Mouse (Mus musculus) layer of hippocampus, adult 9-10 months (tissue): ENCODE data around the gene Pgp.
A peak's percentile ranks its signal among the peaks of the same experiment; 100 is the strongest.
"Not testable (repeated sequence)": the region's sequence is repeated elsewhere in the genome, so short reads cannot be mapped to it uniquely, and the experiment has no call there.

Source experiments
- DNase-seq: peaks from one replicate; pipeline ENCODE4 v3.0.0; 2022; ENCODE audit warnings: low spot score

The Pgp gene

DNA sequence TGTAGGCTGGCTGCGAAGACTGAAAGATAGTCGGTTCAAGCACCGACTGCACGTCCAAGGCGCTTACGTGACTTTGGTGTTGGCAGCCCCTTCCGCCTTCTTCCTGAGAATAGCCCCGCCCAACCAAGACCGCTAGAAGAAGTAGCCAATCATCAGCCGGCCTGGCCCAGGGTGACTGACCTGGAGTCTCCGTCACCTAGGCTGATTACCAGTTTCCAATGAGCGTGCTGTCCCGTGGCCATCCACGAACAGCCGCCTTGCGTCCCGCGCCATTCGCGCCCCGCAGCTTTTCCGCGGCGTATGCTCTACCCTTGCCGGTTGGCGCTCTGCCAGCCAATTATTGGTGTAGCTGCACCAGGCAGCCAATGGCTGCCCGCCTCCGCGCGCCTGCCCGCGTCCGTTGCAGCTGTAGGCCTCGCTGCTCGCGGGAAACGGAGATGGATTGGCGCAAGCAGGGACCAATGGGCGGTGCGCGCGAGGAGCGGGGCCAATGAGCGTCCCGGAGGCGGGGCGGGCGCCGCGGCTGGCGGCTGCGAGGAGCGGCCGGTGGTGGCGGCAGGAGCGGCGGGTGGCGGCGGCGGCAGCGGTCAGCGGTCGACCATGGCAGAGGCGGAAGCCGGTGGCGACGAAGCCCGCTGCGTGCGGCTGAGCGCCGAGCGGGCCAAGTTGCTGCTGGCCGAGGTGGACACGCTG, at the start of gene Pgp, which contains the start of gene E4f1:
Gene Pgp (plus strand): TSS at position 483 of the 693 bp plus-strand sequence.
Gene E4f1 (minus strand): TSS at position 404 of the 693 bp plus-strand sequence.
- peak; percentile 98 for DNase-seq

DNA sequence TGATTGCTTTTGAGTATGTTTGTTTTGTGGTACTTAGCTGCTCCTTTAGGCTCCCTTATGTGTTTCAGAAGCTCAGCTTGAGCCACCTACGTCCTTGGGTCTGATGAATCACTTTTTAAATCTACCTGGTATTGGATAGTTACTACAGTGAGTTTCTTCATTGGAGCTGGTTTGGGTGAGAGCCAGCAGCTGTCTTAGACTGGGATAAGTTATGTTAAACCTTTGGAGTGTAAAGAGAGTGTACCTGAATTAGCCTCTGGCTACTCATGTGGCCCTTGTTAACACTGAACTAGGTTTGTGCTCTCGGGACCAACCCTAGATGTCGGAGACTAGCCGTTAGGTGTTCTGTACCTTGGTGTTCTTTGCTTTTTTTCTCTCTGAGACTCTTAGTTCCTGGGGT, 47.1 kb upstream of the Pgp start:
- no peak for DNase-seq

DNA sequence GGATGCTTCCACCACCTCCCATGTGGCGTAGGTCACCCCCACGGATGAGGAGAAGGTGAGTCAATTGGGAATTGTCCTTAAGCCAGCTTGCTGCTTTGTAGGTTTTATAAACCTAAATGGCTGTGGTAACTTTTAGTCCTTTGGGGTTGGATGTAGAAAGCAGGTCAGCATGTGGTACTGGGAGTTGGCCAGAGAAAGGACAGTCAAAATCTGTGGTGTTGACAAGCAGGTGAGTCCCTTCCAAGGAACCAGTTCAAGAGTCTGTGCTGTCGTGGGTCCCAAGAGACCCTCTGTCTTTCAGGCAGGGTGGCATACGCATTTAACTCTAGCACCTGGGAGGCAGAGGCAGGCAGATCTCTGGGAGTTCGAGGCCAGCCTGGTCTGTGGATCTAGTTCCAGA, 45.7 kb upstream of the Pgp start:
- no peak for DNase-seq

DNA sequence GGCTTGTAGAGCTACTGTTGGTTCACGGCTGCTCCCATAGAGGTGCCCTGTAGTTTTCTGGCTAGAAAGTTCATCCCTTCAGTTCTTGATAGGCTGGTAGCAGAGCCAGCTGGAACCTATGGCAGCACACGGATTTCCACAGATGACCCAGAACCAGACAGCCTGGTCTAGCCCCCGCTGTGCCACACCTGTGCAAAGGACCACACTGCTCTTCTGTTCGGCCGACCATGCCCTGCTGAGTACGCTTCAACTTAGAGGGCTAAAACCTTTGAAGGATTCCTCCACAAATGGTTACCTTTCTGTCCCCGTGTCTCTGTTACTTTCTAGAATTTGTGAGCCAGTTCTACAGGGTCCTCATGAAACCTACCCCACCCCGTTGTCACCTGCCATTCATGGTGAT, 44.9 kb upstream of the Pgp start:
- DNase-seq = not testable (repeated sequence)

DNA sequence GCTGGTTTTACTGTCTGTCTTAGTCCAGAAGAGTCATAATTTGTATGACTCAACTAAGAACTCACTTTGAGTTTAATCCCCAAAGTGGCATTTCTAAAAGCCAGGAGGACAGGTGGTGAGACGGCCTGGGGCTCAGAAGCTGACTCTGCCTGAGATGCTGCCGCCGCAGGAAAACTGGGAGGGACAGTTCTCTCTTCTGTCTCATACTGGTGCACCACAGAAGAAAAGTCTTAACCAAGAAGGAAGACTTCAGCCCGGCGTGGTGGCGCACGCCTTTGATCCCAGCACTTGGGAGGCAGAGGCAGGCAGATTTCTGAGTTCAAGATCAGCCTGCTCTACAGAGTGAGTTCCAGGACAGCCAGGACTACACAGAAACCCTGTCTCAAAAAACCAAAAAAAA, 44.3 kb upstream of the Pgp start:
- DNase-seq = no peak

DNA sequence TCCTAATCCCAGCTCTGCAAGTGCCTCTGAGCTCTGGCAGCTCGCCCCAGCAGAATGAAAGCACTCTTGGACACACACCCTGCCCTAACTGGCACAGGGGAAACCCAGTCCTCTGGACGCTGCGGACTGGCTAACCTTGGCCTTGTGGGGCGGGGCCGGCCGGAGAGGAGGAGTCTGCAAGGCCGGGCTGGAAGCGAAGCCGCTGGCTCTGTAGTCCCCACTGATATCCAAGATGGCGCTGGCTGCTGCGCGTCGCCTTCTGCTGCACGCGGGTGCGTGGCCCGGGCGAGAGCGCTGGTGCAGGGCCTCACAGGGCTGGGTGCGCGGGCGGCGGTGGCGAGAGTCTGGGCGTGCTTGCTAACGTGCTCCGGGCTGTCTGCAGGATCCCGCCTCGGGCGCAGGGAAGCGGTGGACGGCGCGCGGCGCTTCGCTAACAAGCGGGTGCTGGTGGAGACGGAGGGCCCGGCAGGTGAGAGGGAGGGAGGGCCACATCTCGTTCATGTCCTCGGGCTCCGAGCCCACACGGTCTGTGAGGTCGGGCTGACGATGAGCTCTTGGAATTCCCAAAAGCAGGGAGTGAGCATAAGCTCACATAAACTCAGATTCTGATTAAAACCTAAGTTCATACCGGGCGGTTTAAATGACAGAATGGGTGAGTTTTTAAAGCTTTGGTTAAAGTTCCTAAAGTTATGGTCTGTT, 43.6 kb upstream of the Pgp start, which contains the start of gene Eci1:
Gene Eci1 (plus strand): TSS at position 171 of the 699 bp plus-strand sequence.
- peak; percentile 67 for DNase-seq

DNA sequence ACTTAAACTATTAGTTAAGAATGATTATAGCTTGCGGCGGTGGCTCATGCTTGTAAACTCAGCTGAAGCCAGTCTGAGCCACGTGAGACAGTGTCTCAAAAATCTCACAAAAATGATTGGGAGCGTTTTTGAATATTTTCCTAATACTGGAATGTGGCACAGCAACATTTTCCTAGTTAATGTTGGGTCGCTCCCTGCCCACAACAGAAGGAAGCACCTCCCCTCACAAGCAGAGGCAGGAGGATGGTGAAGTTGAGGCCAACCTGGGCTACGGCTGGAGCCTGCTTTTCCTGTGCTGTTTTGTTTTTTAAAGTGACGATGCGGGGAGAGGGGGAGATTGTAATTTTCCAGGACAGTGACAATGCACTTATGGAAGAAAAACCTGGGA, 43.0 kb upstream of the Pgp start:
- no peak for DNase-seq

DNA sequence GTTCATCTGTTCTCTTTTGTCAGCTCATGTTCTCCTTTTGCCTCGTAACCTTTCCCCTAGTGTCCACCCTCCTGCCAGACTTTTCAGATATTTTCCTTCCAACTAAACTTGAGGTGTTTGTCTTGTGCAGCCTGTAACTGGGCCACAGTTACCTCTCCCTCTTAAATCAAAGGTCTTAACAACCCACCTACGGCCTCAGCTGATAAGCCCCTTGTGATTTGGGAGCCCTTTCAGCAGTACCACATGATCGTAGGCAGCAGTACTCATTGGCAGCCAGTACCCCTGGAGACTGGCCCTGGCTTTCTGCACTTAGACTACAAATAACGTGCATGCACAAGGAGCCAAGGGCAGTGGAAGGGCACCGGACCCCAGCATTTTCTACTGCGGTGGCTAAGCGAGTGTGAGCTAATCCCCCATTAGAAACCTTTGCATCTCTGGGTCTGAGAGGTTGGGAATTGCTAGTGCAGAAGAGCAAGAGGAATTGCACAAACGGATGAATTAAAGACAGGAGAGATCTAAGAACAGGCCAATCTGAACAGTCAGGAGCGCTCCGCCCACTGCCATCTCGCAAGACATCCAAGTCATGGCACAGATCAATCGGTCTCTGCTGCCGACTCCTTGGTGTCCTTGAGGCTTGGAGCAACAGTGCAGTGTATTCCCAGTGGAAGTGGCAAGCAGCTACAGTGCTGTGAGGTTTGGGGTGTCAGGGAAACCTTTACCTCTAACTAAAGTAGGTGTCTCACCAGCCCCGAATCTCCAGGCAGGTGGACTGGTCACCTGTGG, 40.8 kb upstream of the Pgp start:
- DNase-seq = no peak

DNA sequence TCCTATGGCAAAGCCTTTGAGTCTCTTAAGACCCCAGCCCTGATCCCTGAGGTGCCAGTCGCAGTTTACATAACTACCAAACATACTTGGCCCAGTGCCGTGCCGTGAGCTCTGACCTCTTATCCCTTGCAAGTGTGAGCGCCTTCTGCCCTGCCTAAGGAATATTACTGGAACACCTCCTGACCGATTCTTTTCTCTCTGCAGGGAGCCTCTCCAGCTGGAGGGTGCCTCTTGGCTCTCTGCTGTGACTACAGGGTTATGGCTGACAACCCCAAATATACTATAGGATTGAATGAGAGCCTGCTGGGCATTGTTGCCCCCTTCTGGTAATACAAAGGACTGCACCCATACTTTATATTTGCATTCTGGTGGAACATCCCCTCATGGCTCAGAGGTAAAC, 33.2 kb upstream of the Pgp start:
- no peak for DNase-seq

DNA sequence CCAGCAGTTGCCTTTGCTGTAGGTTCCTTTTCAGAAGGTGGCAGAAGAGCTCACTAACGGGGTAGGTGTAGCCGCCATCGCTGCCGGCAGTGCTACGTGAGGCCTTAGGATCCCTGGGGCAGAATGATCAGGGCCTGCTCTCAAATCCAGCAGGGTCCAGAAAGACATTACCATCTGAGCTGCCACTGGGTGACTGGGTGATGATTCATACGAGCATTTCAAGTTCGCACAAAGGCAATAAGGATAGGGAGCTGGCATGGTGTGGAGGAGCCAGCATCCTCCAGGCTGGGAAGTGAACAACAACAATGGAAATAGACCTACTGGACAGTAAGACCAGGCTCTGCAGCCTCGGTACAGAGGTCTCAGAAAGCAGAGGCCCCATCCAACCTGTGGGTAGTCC, 29.8 kb upstream of the Pgp start:
- DNase-seq = no peak

DNA sequence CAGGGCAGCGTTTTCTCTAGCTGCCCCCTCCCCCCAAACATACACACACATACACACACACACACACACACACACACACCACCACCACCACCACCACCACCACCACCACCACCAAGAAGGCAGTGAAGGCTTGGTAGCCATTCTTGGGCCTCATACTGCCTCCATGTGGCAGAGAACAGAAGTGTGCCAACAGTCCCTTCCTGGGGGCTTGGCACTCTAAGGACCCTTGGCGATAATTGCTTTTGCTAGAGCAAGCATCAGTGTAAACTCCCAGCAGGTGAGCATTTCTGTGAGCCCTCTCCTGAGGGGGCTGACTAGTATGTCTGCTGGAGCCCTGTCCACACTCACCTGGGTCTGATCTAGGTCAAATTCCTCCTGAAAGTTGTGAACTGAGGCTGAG, 29.0 kb upstream of the Pgp start:
- no peak for DNase-seq

DNA sequence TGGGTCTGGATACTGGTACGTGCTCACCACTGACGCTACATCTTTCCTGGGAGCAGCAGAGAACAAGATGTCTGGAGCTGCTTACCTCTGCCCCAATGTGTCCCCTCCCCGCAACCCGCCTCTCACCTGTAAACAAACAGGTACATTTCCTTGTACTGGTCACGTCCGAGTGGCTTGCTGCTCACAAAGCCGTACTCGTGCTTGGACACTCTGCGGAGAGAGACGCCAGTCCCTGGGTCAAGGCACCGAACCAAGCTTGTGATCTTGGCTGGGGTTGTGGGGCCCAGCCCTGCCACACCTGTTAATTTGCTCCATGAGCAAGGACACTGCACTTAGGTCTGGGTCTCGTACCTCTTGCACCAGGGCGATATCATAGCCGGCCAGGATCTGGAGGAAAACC, 28.1 kb upstream of the Pgp start:
- DNase-seq = no peak

DNA sequence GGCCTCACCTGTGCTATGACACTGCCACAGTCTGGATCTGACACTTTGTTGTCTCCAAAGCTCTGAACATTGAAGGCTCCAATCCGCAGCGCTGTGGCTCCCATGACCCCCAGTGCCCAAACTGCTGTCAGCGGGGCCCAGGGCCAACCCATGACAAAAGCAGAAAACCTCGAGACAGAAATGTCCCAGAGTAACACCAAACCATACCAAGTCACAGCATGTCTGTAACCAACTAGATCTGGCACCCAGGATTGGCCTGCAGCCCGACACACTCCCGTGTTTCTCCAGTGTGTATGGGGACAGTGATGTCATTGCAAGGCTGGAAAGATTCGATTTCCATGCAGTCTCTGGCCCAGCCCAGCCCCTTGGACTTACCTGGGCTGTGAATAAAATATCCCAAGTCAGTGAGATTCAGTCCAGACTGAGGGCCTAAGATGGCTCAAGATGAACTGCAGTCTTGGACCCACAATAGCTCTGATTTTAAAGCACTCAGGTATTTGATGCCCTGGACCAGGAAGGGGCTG, 27.5 kb upstream of the Pgp start, which contains the start of gene Dnase1l2:
Gene Dnase1l2 (minus strand): TSS at position 474 of the 524 bp plus-strand sequence.
- DNase-seq = no peak

DNA sequence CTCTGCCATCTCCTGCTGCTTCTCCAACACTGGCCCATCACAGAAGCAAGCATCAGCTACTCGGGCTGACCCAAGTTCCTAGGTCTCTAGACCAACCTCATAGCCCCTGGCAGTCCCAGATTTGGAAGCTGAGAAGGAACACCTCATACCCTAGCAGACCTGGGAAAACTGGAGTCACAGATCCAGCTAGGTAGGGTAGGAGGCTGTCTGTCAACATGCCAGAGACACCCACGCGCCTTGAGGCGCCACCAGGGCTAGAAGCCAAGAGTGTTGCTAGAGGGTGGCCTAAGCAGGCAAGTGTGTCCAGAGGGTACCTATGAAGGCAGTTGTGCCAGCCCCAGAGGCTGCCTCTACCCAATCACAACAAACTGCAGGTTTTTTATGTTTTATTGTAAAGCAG, 26.8 kb upstream of the Pgp start:
- no peak for DNase-seq

DNA sequence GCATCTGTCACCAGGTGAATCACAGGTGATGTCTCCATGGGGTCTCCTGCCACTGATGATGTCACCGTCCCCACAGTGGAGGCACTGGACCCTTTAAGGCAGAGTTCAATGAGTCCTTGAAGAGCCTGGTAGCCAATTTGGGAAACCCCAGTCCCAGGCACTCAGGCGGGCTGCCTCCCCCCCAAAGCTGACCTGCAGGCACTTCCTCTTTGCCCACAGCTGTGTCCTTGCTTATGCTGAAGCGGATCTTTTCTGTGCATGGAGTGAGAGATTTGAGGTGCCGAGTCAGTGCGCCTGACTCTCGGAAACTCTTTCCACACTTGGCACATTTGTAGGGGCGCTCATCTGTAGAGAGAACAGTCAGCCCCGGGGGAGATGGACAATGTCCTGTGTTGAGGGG, 23.6 kb upstream of the Pgp start:
- no peak for DNase-seq

DNA sequence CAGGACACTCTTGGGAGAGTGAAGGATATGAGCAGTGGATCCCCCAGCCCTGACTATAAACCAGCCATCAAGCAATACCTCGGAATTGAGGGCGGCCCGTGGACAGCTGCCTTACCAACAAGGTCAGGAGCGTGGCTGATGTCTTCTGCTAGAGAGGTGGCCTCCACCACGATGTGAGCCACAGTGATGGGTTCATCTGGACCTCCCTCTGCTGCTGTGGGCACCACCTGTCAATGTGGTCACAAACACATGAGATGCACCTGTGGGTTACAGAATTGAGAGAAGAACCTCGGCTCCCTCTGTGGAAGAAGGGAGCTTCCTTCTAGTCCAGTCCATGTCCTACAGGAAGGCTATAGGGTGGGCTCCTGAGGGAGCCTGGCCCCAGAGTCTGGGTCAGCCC, 20.7 kb upstream of the Pgp start:
- no peak for DNase-seq

DNA sequence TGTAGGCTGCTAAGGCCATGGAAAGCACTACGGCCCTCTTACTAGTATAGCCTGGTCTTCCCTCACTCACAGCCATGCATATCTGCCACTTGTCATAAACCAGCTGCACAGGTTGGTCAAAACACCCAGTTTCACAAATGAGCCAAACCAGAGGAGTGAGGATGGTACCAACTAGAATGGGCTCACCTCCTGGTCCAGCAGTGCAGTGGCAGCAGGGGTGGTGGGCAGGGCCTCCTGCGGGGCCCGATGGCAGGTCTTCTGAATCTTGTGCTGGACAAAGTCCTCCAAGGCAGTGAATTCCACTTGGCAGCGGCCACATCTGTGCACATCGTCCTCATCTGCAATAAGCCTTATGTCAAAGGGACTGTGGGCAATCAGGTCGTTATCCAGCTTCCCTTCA, 19.0 kb upstream of the Pgp start:
- DNase-seq = no peak

DNA sequence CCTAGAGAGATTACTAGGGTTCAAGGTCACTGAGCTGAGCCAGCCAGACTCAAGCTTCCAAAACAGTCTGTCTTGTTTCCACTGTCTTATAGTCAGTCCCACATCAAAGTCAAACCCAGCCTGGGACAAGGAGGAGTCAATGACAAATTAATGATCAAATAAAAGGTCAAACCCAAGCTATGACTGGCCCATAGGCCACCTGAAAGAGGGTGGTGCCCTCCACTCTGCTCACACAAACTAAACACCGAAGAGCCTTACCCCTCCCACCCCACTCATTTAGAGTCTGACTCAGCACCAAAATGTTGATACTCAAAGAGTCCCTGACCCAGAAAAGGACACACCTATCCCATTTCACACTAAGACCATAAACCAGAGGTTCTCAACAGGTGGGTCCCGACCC, 16.8 kb upstream of the Pgp start:
- no peak for DNase-seq

DNA sequence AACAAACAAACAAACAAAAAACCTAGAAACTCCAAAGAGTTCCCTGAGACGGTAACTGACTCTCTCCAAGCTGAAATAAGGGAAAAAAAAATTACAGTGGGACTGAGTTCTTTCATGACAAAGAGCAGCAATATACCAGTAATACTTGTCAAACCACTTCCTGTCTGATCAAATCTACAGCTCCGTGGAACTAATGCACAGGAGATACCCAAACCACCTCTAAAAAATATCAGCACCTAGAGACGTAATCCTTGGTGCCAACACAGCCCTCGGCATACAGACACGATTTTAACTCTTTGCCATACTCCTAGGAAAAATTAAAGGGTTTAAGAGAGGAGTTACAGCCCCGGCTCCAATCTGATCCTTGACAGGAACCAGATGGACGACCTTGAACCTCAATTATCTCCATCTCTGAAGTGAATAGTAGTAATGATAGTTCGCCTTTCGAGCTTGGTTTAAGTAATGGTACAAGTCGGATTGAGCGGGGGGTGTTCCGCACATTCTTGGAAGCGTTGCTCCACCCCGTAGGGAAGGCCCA, 15.9 kb upstream of the Pgp start:
- DNase-seq = no peak

DNA sequence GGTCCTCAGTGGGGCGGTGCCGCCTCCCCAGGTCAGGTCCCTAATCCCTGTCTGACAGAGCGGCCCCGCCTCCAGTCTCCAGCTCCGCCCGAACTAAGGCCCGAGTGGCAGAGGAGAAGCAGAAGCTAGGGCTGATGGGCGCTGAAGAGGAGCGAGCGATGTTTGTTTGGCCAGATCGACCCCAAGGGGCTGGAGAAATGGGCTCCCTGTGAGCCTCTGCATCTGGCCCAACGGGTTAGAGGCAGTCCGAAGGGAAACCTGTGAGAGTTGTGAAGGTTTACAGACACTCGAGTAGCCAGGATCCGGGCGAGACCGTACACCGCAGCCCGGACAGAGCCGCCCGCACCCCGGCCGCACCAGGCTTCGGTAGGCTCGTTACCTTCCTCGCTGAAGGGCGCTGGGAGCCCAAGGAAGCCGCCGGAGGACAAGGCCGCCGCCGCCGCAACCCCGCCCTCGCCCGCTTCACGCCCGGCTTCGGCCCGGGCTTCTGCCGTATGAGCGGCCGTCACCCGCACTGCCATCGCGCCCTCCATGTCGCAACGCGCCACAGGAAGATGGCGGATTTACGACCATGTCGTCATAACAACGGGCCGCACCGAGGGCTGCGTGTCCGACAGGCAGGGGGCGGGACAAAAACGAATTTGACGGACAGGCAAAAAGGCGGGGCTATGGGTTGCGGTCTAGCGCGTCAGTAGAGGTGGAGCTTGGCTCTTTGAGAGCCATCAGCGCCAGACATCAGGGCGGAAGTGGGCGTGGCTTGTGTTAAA, 15.3 kb upstream of the Pgp start:
- peak; percentile 98 for DNase-seq

DNA sequence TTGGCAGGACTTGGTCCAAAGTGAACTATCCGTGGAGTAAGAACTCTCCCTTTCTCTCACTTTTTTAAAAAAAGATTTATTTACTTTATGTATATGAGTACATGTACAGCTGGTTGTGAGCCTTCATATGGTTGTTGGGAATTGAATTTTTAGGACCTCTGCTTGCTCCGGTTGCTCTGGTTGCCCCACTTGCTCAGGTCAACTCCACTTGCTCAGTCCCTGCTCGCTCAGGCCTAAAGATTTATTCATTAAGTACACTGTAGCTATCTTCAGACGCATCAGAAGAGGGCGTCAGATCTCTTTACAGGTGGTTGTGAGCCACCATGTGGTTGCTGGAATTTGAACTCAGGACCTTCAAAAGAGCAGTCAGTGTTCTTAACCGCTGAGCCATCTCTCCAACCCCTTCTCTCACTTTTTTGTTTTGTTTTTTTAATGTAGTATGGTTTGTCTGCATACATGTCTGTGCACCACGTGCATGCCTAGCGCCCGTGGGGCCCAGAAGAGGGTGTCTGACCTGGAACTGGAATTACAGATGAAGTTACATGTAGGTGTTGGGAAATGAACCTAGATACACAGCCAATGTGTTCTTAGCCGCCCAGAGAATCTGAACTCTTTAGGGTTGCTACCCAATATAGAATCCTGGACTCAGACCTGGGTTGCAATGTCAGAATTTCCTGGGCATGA, 14.5 kb upstream of the Pgp start:
- not testable (repeated sequence) for DNase-seq
